Mouse (Mus musculus) G1E (cell line): Measurements from ENCODE around the gene Add2. TPM values are rescaled to one million over a fixed set of nuclear protein-coding genes. Genes with fewer than 3 reads are reported as not detected.
"Not testable (repeated sequence)": the region's sequence is repeated elsewhere in the genome, so short reads cannot be mapped to it uniquely, and the experiment has no call there.

ENCODE experiments used
- ATAC-seq: 2 replicates; pipeline ENCODE4 v1.8.0; 2016; ENCODE audit warnings: mild to moderate bottlenecking; ENCODE audit not compliant: insufficient number of reproducible peaks, poor library complexity, low FRiP score, severe bottlenecking; ENCODE audit errors: extremely low read depth
- DNase-seq: peaks from one replicate; pipeline ENCODE4 v3.0.0; 2012; ENCODE audit warnings: low spot score
- H3K27me3 ChIP-seq: 2 replicates; pipeline ENCODE4 v1.6.1; 2012; ENCODE audit warnings: mild to moderate bottlenecking, low read length, inconsistent platforms; ENCODE audit not compliant: insufficient read depth
- H3K36me3 ChIP-seq: replicated peaks from 2 replicates; pipeline ENCODE3; 2012; ENCODE audit warnings: mild to moderate bottlenecking, inconsistent platforms
- H3K4me1 ChIP-seq: 2 replicates; pipeline ENCODE4 v1.6.1; 2012; ENCODE audit warnings: low read depth, low read length, inconsistent platforms, mixed read lengths; ENCODE audit not compliant: insufficient read depth
- H3K4me3 ChIP-seq: 2 replicates; pipeline ENCODE4 v1.5.1; 2012; ENCODE audit warnings: low read depth, mild to moderate bottlenecking, inconsistent platforms, low read length, moderate library complexity, mixed read lengths
- H3K9me3 ChIP-seq: replicated peaks from 2 replicates; pipeline ENCODE4 v1.6.1; 2012; ENCODE audit warnings: inconsistent platforms
- CTCF ChIP-seq: IDR thresholded peaks from 2 replicates; pipeline ENCODE4 v1.5.1; 2012; ENCODE audit warnings: low read depth, low read length, inconsistent platforms, mixed read lengths
- GATA1 ChIP-seq: IDR thresholded peaks from 2 replicates; pipeline ENCODE4 v1.6.1; 2012; ENCODE audit warnings: borderline replicate concordance, low read length, inconsistent platforms, mixed read lengths
- GATA2 ChIP-seq: IDR thresholded peaks from 2 replicates; pipeline ENCODE4 v1.6.1; 2012; ENCODE audit warnings: low read depth, low read length, inconsistent platforms, borderline replicate concordance
- POLR2AphosphoS5 ChIP-seq: IDR thresholded peaks from 2 replicates; pipeline ENCODE4 v1.6.1; 2012; ENCODE audit warnings: low read depth, low read length, inconsistent platforms; ENCODE audit not compliant: insufficient replicate concordance
- TAL1 ChIP-seq: conservative IDR thresholded peaks from 2 replicates; pipeline ENCODE4 v1.6.1; 2012; ENCODE audit warnings: low read depth, low read length, inconsistent platforms, mixed read lengths
- polyA plus RNA-seq: library from polyadenylated mRNA; stranded (reverse); fragments of >175 nt; gene quantifications from 2 replicates; pipeline ENCODE4 v1.2.3, GENCODE M21; 2012
- total RNA-seq, 2 experiments: library from RNA; stranded (forward) in 1 of 2; stranded (reverse) in 1 of 2; fragments of 200-1000 nt in 1 of 2; fragments of >200 nt in 1 of 2; fragmentation: Nextera tagmentation in 1 of 2; gene quantifications; 2 replicates each; pipeline ENCODE4 v1.2.3; 2014 to 2017

The Add2 gene
- 43.2 and 82.9 TPM in 2 replicates for total RNA-seq (2014; fragmentation: Nextera tagmentation)
- 106 and 121 TPM in 2 replicates for total RNA-seq (2017)
- 114 and 125 TPM in 2 replicates for polyA plus RNA-seq

DNA sequence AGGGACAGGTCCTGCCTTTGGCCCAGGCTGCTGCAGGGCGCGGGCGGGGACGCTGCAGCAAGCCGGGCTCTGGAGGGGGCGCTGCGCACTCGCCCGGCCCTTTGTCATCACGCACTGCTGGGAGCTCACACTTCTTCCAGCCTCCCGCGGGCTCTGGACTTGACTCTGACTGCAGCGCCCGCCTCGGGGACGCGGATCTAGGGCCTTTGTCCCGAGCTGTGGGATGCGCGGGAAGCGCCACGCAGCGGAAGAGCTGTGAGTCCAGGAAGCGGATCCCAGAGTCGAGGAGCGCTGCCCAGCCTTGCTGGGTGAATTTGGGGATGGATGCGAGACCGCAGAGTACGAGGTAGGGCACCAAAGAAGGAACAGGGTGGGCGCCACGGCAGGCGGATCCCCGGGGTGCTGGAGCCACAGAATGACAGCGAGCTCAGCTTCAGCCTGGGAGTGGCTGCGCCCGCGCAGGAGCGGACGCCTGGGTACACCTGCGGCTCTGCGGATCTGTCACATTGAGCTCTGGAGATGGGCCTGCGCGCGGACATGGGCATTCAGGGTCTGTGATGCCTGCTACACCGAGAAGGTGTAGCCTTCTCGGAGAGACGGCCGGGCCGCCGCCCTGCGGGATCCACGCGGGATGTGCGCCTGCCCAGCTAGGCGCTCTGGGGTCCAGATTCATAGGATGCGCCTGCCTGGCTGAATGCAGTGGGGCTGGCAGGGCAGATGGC lies at the start of gene Add2:
Gene Add2 (plus strand): TSS at position 81 of the 722 bp plus-strand sequence.
- ATAC-seq (no peak), DNase-seq (no peak)

GRCm38 (mm10) chr6:85978736-85979135 lies 49.7 kb upstream of the Add2 start:
- Histone ChIP-seq H3K9me3 (peaks cover 15% of the 10 kb centered on the region), H3K27me3 (peaks cover 16% of the 10 kb centered on the region)
- not testable (repeated sequence) for H3K36me3 ChIP-seq, DNase-seq, H3K4me3 ChIP-seq, H3K4me1 ChIP-seq, ATAC-seq

More for the DNA sequence above, at the start of gene Add2:
- peaks cover 1% of the 10 kb centered on the region; the same call in 1 of the 2 replicates for H3K4me1 ChIP-seq
- TF ChIP-seq CTCF (no peak), GATA1 (no peak), POLR2AphosphoS5 (no peak), TAL1 (no peak), GATA2 (no peak)
- no peaks in the 10 kb centered on the region for H3K9me3 ChIP-seq
- H3K36me3 ChIP-seq, result no peaks in the 10 kb centered on the region
- no peak within 1 kb of the TSS for H3K4me3 ChIP-seq
- peaks cover 70% of the 10 kb centered on the region for H3K27me3 ChIP-seq

DNA sequence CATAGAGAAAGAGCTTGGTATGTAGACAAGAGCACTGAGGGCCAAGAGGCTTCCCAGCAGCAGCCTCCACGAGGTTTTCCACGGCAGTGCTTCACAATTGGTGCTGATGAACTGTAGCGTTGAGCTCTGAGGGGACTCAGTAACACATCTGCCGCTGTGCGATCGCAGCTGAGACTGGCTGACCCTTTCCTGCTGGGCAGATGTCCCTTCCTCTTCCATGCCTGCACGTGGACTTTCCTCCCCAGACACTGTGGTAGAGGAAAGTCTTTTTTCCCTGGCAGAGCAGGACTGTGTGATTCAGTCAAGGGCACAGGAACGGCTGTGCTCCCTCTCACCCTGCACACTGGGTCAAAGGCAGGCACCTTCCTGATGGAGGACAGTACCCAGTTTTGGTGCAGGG lies 44.1 kb upstream of the Add2 start:
- ATAC-seq (no peak), DNase-seq (no peak)
- Histone ChIP-seq H3K27me3 (peaks cover 20% of the 10 kb centered on the region), H3K4me3 (no peak overlapping the region), H3K4me1 (no peaks in the 10 kb centered on the region), H3K9me3 (peaks cover 4% of the 10 kb centered on the region), H3K36me3 (no peaks in the 10 kb centered on the region)
- TF ChIP-seq POLR2AphosphoS5 (no peak), CTCF (no peak), GATA2 (no peak), GATA1 (no peak), TAL1 (no peak)

GRCm38 (mm10) chr6:85989570-85989969 lies 38.9 kb upstream of the Add2 start:
- DNase-seq, ATAC-seq: not testable (repeated sequence)
- H3K27me3 ChIP-seq, result peaks cover 30% of the 10 kb centered on the region

GRCm38 (mm10) chr6:85990774-85991173 lies 37.7 kb upstream of the Add2 start:
- ATAC-seq, H3K4me1 ChIP-seq, H3K9me3 ChIP-seq, H3K36me3 ChIP-seq, H3K4me3 ChIP-seq, DNase-seq: not testable (repeated sequence)
- peaks cover 27% of the 10 kb centered on the region for H3K27me3 ChIP-seq

More at GRCm38 (mm10) chr6:85989570-85989969, 38.9 kb upstream of the Add2 start:
- not testable (repeated sequence) for H3K4me1 ChIP-seq, H3K9me3 ChIP-seq, H3K36me3 ChIP-seq, H3K4me3 ChIP-seq

DNA sequence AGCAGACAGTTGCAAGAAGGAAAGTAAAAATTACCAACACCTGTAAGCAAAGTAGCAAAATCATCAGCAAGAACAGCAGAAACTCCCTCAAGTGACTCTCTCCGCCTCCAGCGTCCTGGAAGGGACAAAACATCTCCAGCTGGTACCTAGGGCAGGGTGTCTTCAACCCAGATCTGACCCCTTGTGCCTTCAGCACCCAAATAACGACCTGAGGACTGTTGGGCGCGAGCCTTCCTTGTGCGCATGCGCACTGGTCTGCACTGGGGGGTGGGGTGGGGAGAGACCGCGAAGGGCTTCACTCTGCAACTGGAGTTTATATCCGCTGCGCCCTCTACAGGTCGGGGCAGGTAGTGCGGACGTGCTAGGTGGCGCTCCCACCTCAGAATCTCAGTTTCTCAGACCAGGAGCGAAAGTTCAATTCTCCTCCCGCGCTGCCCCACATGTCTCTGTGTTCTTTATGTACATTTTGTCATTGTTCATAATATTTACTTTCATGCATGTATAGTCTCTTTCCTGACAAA lies 25.0 kb upstream of the Add2 start:
- no peak for ATAC-seq
- TF ChIP-seq CTCF (peak; percentile 70), GATA2 (no peak)

More for the DNA sequence above, 25.0 kb upstream of the Add2 start:
- H3K4me1 ChIP-seq, result peaks cover 7% of the 10 kb centered on the region
- peaks cover 26% of the 10 kb centered on the region for H3K27me3 ChIP-seq
- H3K36me3 ChIP-seq, result no peaks in the 10 kb centered on the region
- H3K9me3 ChIP-seq, result peaks cover 6% of the 10 kb centered on the region
- no peak overlapping the region for H3K4me3 ChIP-seq
- no peak for DNase-seq
